Mouse (Mus musculus) cerebellum, postnatal 25 days (tissue): ENCODE data around the gene Taok3.

Source experiments
- DNase-seq, 2 experiments: peaks; one replicate each; pipeline ENCODE4 v3.0.0; 2021; ENCODE audit warnings: mixed read lengths in 2 of 2

The Taok3 gene

GRCm38 (mm10) chr5:117304947-117305346, 185.0 kb downstream of the Taok3 start:
- peak; percentile 79 to 89 for DNase-seq

DNA sequence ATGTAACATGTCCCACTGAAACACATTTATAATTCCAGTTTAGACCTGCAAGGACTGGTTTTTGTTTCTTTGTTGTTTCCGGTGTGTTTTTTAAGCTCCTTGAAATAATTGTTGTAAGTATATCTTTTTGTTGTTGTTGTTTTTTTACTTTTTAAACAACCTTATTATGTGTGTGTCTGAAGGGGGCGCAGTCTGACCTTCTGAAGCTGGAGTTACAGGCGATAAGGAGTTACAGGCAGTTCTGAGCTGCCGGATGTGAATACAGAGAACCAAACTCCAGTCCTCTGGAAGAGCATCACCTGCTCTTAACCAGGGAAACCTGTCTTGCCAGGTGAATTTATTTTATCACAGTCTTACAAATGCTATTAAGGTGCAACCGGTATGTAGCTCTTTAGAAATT, 185.8 kb downstream of the Taok3 start:
- no peak for DNase-seq

DNA sequence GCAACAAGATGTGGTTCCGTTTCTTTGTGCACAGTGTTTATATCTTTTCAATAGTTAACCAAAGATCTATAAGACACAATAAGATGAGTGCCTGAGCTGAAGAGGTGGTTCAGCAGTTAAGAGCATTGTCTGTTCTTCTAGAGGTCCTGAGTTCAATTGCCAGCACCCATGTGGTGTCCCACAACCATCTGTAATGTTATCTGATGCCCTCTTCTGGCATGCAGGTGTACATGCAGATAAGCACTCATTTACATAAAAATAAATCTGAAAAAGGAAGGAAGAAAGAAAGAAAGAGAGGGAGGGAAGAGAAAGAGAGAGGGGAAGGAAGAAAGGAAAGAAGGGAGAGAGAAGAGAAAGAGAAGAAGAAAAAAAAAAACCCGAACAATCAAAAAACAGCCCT, 186.9 kb downstream of the Taok3 start:
- no peak for DNase-seq

- DNase-seq = peak; percentile 61 to 80
Observed at GRCm38 (mm10) chr5:117307699-117308098, 187.8 kb downstream of the Taok3 start.

DNA sequence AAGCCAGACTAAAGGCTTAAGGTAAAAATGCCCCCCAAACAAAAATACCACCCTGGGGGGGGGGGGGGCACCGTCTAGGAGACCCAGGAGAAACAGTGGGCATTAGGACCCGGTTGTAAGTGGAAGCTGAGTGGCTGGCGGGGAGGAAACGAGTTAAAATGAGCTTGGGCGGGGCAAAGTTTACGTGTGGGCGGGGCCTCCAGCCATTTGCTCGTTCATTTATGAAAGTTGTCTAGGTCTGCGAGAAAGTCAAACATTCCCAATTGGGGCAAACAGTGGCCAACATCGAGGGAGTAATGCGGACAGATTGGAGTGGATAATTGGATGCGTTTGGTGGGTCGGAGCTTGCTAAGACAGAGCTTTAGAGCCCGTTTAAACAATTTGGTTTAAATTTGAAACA, 193.5 kb downstream of the Taok3 start:
- no peak for DNase-seq

- DNase-seq = no peak
Observed at GRCm38 (mm10) chr5:117313909-117314308, 194.0 kb downstream of the Taok3 start.

DNA sequence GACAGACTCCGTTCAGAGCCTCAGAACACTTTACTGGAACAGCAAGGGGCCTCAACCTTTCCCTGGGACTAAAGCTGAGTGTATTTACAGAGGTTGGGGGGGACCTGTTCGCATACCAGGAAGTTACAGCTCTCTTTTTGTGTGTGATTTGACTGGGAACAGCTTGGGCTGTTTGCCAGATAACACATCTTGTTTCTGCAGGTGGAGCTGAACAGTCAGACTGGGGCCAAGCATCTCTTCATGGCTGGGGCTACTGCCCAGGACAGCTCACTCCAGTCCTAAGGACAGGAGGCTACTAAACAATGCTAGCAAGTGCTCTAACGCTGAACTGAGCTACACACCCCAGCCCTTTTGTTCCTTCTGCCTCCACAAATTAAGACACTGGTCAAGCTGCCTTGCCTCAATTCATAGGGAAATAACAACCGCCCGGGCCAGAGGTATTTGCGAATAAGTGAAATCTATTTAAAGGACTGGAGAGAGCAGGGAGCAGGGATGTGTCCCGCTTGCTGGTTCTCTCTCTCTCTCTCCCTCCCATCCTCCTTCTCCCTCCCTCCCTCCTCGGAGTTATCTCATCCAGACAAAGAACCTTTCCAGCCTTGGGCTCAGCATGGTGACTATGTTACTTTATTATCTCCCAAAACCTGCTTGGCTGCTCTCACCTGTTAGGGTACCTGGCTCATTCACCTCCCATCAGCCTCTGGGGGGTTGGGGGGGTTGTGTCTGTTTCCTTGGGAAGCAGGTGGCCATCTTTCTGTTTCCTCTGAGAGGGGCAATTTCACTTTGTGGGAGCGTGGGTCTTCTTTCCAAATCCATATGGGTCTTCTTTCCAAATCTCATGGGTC, 194.9 kb downstream of the Taok3 start:
- DNase-seq = no peak

GRCm38 (mm10) chr5:117318741-117319629, 199.1 kb downstream of the Taok3 start, which contains the start of gene Vsig10:
TSS of gene Vsig10 (plus strand) at chr5:117319083.
- DNase-seq = peak; percentile 72 to 74

DNA sequence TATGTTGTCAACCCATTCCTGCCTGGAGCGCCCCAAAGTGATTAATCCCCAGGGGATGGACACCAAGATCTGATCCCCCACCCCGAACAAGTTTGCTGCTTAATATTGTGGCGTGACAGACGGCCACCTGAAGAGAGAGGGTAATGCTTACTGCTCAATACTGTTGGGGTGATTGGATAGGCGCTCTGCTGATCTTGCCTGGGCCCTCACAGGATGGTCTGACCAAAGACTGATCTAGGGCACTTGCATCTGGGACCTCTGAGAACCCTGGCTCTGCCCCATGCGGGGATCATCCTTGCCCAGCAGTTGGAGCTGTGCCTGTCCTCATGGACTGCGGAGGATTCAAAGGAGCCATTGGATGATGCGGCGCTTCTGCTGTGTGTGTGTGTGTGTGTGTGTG, 203.8 kb downstream of the Taok3 start:
- no peak for DNase-seq
